Mouse (Mus musculus) testis, postnatal 14 days (tissue): ENCODE measurements around the gene Plekha5.
A peak's percentile ranks its signal among the peaks of the same experiment; 100 is the strongest.

ENCODE experiments used
- DNase-seq: peaks from one replicate; pipeline ENCODE4 v3.0.0; 2021; ENCODE audit warnings: low spot score

Gene Plekha5

DNA sequence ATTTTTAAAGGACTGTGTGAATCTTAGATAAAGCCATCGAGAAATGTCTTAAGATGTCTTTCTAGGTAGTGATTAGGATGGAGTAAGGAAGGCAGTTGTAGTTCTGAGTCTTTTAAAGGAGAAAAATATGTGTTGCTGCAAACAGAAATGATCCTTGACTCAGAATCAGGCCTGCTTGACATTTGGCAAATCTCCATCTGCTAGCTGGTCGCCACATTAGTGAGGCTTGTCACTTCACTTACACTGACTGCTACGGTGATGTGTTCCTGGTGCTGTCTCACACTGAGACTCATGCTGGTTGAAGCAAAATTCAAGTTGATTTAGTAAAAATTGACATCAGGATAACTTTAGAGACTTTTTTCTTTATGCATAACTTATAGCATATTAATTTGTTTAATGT lies 32.0 kb downstream of the Plekha5 start:
- DNase-seq, result no peak

DNA sequence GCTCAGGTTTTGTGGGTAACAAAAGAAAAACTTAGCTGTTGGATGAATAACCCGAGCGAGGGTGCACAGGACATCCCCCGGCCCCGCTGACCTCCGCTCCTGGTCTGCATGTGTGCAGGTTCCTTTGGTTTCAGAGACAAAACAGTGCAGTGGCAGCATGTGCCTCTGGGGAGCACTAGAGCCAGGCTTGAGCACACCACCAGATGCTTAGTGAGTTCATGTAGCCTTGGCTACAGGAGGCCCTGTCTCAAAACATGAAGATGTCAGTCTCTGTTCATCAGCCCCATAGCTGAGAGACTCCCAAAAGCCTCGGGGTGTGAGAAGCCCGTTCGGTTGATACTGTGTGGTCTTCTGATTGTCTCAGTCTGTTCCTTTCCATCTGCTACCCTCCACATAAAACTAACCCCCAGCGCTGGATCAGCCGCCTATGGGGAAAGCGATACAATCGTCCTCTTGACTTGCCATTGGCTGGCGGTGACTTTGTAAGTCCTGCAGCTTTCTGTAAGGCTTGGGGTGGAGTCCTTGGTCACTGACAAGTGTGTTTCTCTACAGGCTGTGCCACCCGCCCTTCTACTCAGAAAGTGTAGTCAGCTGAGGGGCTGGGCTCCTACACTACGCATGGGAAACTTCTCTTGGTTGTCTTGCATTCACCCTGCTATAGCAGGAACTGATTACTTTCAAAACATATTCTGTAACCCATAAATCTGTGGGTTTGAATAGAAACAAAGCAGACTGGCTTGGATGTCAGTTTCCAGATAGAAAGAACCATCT lies 32.7 kb downstream of the Plekha5 start:
- DNase-seq, result no peak

DNA sequence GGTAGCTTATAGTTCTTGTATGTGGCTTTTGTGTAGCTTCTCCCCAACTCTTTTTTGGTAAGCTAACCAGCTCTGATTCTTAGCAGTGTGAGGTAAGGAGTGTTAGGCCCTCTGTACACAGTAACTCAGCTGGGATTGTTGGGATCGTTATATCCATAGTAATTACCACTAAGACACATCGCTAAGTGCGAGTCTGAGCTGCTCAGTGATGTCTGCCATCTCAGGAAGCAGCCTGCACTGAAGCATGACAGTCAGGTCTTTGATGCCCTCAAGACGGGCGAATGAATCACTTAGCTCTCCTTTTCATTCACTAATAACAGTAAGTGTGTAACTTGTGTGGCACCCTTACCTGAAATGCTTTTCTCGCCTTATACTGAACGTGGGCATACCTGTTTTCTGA lies 36.5 kb downstream of the Plekha5 start:
- no peak for DNase-seq

DNA sequence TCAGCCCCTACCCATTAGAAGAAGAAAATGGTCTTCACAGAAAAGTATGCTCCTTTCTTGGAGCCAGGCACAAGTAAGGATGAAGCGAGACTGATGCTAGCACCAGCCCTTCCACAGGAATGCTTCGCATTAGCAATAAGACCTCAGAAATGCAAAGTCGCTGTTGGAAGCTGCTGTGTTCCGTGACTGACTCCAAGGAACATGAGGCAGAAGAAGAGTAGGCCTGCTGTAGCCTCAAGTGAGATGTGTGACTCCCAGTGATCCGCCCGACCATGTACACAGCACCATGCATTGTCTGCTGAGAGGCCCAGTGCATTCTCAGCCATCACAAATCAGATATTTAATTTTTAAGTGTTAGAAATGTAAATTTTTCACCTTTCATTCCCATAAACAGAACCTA lies 41.0 kb downstream of the Plekha5 start:
- DNase-seq, result no peak

DNA sequence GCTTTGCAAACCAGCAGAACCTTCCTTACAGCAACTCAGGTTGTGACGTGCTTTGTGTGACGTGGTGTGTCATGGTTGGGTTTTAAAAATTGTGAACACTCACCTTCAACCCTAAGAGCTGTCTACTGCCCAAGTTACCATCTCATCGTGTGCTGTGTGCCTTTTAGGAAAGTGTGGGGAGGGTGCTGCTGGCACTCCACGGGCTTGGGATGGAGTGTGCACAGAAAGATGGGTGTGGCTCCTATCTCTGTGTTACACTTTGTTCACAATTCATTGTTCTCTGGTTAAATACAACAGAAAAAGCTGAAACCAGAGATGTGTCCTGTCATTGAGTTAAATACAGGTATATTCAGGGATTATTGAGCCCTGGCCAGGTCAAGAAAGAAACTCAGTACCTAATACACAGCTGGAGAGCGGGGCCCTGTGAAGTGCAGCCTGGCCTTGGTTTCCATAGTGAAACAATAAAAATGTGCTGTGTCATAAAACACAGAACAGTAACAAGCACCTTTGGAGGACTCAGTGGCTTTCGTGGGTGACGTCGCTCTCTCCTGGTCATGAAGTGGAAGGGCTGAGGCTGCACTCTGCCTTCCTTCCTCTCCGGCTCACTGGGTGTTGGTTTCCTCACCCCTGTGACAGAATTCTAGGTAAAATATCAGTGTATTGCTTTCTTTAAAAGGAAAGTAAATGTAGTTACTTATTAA lies 42.2 kb downstream of the Plekha5 start:
- no peak for DNase-seq

DNA sequence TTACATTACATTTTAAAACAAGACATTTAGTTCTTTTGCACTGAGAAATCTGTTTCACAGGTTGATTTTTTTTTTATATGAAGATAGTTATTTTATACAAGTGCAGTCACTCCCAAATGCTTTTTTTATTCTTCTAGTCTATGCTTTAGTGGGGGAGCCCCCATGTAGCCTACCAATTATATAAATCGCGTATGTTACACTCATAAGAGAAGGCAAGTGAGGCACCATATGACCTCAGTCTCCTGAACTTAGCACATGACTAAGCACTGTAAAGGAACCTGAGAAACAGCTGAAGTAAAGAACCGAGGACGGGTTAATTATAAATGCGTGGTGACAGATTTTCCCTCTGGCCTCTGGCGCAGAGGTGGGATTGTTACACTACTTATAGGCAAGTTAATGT lies 43.0 kb downstream of the Plekha5 start:
- DNase-seq, result no peak

DNA sequence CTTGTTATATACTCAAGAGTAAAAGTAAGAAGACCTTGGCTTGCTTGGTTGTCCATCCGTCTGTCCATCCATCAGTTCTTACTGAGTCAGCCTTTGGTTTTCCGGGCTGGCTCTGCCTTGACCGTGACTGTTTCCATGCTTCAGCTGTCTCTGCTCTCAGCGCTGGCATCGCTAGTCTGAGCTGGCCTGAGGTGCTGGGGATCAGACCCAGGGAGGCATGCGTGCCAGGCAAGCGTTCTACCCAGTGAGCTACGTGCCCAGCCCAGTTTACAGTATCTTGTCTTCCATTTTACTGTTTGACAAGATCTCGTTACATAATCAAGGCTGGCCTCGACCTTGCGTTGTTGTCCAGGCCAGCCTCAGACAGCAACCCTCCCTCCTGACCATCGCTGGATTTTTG lies 44.0 kb downstream of the Plekha5 start:
- no peak for DNase-seq

DNA sequence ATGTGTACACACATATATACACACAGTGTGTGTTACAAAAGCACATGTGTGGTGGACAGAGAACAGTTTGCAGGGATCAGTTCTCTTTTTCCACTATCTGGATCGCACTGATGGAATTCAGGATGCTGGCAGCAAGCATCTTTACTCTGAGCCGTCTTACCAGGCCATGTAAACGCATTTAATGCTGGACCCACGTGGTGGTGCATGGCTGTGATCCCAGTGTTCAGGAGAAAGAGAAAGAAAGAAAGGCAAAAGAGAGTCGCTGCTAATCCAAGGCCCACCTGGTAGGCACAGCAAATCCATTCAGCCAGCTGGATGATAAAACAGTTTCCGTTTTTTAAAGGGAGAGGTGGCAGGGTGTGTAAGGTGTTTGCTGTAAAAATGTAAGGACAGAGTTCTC lies 45.9 kb downstream of the Plekha5 start:
- no peak for DNase-seq

DNA sequence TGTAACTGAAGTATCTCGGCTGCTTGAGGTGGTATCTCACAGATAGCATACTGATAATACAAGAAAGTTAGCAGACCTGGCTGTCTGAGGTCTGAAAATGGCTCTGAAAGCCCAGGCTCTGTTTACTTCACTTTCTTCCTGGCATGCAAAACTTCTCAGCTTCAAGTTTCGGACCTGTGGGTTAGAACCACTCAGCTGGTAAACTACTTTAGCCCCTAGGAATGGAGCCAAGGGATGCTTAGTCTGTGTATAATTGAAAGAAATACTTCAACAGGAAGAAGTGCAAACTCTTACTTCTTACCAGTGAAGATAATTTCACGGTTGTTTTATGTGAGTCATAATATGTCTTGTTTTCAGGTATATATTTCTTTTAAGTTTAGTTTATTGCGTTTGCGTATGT lies 47.9 kb downstream of the Plekha5 start:
- DNase-seq, result no peak

DNA sequence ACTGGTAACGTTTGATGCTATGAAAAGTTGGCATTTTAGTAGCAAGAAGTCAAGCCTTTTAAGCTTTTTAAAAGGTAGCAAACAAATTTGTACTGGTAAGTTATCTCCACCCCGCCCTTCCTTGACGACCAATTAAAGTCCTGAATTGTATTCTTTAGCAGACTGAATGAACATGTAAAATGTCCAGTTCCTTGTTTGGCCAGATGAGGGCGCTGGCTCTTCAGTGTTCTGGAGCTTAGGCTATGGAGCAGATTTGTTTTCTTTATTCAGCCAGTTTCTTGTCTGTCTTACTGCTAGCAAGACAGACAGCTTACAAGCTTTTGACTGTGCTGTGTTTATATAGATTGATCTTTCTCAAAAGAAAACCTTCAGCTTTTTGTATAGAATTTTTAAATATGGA lies 48.5 kb downstream of the Plekha5 start:
- DNase-seq, result peak; percentile 20

DNA sequence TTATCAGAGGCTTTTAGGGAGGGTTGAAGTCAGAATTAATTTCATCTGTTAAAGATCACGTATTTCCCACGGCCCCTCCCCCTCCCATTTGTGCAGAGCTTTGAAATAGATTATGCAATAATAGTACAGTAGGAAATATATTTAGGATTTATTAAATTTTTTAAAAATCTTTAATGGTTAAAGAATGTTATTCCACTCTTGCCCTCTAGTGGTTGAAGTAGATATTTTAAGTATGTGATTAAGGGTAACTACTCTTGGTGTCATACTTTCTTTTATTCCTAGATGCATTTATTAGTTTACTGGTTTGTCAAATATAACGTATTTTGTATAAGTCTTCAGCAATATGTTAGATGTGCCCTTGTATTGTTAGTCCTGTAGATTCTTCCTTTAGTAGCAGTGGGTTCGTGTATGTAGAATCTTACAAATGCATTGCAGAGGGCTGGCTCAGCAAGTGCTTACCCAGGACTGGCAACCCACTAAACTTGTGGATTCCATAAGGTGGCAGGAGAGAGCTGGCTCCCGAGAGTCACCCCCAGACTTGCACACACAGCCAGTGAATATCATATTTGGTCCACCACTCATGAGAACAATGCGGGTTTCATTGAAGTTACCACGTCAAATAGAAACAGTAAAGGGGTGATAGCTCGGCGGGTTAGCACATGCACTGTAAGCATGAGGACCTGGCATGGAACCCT lies 51.7 kb downstream of the Plekha5 start:
- no peak for DNase-seq

DNA sequence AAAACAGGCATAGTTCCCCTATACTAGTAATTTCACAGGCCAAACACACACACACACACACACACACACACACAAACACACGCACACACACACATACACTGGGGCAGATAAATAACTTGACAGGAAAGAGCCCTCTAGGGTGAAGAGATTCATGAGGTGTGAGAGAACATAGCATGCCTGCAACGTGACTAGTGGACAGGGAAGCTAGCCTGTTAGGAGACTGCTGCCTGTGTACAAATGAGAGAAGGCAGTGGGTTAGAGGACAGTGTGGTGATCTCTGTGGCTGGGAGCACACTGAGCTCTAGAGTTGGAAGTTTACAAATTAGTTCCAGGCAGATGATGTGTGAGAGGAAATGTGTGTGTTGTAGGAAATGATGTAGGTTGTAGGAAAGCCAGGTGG lies 53.1 kb downstream of the Plekha5 start:
- DNase-seq, result no peak

DNA sequence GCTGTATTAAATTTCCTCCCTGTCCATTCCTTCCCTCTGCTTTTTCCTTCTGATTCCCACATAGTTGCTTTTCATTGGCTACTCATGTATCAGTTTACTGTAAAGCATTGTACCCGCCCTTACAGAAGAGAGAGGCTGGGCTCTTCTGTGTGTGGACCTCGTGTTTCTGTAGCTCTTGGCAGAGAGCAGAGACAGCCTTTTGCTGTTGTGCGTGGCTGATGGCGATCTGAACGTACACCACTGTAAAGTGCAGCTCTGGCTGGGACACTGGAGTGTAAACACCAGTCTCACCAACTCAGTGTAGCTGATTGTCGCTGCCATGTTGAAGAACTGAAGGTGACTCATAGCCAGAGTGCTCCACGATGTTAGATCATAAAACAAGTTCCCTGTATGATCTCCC lies 54.2 kb downstream of the Plekha5 start:
- no peak for DNase-seq

DNA sequence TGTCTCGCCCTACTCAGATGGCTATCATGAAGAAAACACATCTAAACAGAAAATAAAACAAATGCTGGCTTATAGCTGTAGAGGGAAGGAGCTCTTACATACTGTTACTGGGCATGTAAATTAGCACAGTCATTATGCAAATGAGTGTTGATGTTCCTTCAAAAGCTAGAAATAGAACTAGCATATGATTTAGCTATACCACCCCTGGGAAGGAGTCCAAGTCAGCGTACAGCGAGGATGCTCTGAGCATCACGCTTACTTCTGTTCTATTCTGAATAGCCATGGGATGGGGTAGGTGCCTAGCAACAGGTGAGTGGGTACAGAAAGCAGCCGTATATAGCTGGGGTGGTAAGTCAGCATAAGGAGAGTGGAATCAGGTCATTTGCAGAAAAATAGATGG lies 55.1 kb downstream of the Plekha5 start:
- no peak for DNase-seq

DNA sequence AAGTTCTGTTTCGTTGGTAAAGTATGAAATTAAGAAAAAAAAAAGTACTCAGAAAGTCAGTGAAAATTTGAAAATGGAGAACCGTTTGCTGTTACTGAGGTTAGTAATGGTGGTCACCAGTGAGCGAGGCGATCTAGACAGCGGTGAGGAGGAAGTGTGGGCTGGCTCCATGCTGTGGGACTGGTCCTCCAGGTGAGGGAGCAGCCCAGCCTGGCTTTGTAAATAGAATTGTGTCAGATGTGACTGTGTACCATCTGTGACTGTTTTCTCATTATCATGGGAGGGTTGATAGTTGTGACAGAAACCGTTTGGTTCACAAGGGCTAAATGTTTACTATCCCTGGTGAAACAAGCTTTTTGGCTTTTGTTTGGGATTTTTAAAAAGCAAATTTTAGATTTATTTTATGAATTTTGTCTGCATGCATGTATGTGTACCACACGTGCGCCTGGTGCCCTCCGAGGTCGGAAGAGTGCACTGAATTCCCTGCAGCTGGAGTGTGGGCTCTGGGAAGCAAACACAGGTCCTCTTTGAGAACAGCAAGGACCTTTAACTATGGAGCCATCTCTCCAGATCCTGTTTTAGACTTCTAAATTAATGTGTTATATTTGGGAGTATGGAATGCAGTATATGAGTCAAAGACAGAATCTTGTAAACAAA lies 56.7 kb downstream of the Plekha5 start:
- no peak for DNase-seq

DNA sequence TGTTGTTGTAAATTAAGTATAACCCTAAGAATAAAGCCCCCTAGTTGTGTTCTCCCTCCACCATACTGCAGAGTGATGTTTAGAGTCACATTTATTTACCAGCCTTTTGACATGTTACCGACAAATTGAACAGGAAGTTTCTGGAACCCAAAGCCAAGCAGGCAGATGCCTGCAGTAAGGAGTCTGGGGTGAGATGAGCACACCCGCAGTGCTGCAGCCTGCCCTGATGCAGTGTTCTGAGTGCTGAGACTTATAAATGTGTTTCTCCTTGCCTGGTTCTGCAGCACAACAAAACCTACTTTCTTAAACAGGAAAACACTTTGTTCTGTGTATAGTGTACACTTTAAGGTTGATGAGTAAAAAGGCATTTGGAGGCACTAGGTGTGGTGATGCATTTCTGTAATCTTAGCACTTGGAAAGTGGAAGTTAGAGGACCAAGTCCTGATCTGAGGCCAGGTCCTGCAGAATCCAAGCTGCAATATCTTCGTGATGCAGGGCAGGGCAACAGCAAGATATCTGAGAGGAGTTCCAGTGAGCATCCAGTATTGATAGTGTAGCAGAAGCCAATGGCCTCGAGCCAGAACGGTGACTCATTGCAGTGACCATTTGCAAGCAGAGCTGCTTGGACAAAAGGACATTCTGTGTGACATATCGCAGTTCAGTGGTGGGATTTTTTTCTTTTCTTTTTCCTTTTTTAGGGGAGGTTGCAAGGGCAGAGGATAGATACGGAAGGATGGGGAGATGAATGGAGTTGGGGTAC lies 58.0 kb downstream of the Plekha5 start:
- peak; percentile 49 for DNase-seq

DNA sequence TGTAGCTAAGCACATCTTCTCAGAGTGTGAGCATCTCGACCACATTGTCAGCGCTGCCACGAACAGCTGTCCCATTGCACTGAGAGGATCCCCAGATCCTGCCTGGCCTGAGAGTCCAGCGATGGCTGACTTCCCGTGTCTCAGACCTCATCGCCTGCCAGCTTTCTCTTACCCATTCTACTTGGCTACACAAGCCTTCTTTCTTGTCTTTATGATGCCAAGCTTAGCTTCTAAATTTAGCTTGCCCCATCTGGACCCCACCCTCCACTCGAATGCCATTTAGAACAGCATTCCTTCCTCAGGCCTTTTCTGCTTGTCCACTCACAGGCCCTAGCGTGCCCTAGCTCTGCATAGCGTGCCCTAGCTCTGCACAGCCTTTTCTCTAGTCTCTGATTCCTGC lies 60.3 kb downstream of the Plekha5 start:
- no peak for DNase-seq

DNA sequence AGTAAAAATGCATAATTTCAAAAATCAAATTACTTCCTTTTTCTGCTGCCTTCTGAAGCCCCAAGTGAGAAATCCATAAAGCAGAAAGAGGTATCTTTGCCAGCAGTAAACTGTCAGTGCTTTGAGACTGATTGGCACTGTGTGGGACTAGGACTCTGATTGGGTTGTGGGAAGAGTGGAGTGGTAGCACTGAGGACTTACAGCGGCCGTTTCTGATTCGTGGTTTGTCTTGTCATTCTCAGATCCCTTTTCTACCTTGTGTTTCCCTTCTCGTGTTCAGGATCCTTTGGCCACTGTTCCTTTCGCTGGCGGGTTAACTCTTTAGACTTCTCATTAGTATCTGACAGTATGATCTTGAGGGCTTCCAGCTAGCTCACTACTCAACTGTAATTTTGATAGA lies 61.8 kb downstream of the Plekha5 start:
- DNase-seq, result no peak

DNA sequence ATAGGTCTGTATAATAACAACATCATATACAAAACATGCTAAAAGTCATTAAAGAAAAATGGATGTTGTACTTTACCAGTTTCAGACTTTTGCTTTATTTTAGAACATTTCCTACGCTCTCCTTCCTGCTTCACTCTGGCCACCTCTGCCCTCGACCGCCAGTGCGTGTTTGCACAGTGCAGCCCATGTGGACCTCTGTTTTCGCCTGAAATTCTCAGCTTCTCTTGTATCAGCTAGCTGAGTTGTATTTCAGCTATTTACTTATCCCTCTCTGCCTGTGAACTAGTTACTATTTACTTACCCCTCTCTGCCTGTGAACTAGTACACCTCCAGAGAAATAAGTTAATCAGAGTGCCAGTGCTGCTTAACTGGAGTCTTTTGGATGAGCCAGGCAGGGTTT lies 62.8 kb downstream of the Plekha5 start:
- DNase-seq, result no peak

DNA sequence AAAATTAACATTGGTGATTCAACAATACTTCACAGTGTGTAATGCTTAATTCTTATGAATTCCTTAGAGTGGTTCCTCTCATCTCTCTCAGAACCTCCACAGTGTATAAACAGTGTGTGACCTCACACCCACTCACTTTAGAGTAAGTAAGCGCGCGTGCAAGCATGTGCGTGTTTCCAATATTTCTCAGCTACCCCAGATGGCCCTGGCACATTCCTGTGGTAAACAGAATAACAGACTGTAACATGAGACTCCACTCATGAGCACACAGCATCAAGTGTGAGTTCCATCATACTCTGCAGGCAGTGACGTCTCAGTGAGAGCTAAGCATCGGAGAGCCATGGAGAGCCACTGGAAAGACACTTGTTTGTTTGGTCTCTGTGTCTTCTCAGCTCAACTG lies 63.6 kb downstream of the Plekha5 start:
- DNase-seq, result no peak

DNA sequence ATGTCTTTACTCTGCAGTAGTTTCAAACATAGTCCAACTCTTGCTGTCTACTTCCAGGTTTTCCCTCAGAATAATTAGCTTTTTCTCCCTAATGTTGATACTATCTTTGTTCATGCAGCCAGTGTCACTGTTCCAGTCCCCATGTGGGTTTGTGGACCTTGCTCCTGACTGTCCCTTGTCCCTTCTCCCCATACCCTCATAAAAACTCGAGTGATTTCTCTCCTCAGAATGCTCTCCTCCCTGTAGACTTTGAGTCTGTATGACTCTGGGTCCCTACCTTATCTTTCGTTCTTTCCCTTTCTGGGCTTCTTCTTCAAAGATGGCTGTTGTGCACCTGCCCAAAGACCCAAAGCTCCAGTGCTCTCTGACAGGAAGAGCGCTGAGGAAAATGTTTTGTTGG lies 64.8 kb downstream of the Plekha5 start:
- no peak for DNase-seq

DNA sequence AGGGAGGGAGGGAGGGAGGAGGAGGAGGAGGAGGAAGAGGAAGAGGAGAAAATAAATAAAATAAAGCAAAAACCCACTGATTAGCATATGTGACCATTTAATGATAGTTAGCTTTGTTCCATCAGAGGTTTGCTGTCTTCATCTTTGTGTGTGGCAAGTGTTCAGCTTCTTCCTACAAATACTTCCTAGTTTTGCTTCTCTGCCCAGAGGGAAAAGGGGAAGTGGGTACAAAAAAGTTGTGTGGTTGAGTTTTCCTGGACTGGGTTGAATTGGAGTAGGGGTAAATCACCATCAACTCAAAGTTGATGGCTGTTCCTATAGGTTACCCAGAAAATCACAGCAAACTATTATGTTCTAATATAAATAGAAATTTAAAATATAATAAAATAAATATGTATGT lies 65.7 kb downstream of the Plekha5 start:
- DNase-seq, result no peak
